Mouse (Mus musculus) MEL (cell line): Measurements from ENCODE around the gene Tex264. TPM values are rescaled to one million over a fixed set of nuclear protein-coding genes. Genes with fewer than 3 reads are reported as not detected.
A peak's percentile ranks its signal among the peaks of the same experiment; 100 is the strongest.

Experiments used
- DNase-seq: peaks from one replicate; pipeline ENCODE4 v3.0.0; 2011; ENCODE audit warnings: low read depth, low spot score
- H3K27ac ChIP-seq: 2 replicates; pipeline ENCODE4 v1.5.1; 2012; ENCODE audit warnings: low read depth, mild to moderate bottlenecking, control low read depth, low read length, moderate library complexity; ENCODE audit not compliant: control insufficient read depth
- H3K27me3 ChIP-seq, 2 experiments: fragments of 150-350 bp in 1 of 2; sonication (generic) in 1 of 2; 2 replicates each; pipeline ENCODE4 v1.6.1; 2012; ENCODE audit warnings: low read length in 2 of 2, mild to moderate bottlenecking in 2 of 2, improper control_type of control experiment in 1 of 2, moderate library complexity in 1 of 2; ENCODE audit not compliant: insufficient read depth in 2 of 2, control insufficient read depth in 1 of 2
- H3K36me3 ChIP-seq, 2 experiments: 2 replicates each; pipeline ENCODE4 v1.6.1; 2012 to 2014; ENCODE audit warnings: low read length in 2 of 2, improper control_type of control experiment in 1 of 2, inconsistent platforms in 1 of 2, mild to moderate bottlenecking in 1 of 2; ENCODE audit not compliant: insufficient read depth in 2 of 2, control insufficient read depth in 1 of 2
- H3K4me1 ChIP-seq, 2 experiments: fragments of 150-350 bp in 1 of 2; sonication (generic) in 1 of 2; 2 replicates each; pipeline ENCODE4 v1.6.1; 2012; ENCODE audit warnings: low read length in 2 of 2, improper control_type of control experiment in 1 of 2, mild to moderate bottlenecking in 1 of 2; ENCODE audit not compliant: insufficient read depth in 2 of 2, control insufficient read depth in 1 of 2
- H3K4me3 ChIP-seq, 2 experiments: fragments of 150-350 bp in 1 of 2; sonication (generic) in 1 of 2; 2 replicates each; pipeline ENCODE4 v1.5.1; 2012; ENCODE audit warnings: low read depth in 2 of 2, low read length in 2 of 2, mild to moderate bottlenecking in 2 of 2, moderate library complexity in 2 of 2, control low read depth in 1 of 2, improper control_type of control experiment in 1 of 2; ENCODE audit not compliant: control insufficient read depth in 1 of 2, insufficient read depth in 1 of 2
- H3K79me2 ChIP-seq: 2 replicates; pipeline ENCODE4 v1.6.1; 2012; ENCODE audit warnings: mild to moderate bottlenecking, low read length, moderate library complexity; ENCODE audit not compliant: control insufficient read depth, poor library complexity, insufficient read depth
- H3K9ac ChIP-seq: 2 replicates; pipeline ENCODE4 v1.6.1; 2012; ENCODE audit warnings: low read depth, mild to moderate bottlenecking, control low read depth, low read length, moderate library complexity; ENCODE audit not compliant: control insufficient read depth, poor library complexity, severe bottlenecking
- H3K9me3 ChIP-seq: fragments of 150-350 bp; sonication (generic); replicated peaks from 2 replicates; pipeline ENCODE4 v1.6.1; 2012; ENCODE audit warnings: mild to moderate bottlenecking, low read length, improper control_type of control experiment, moderate library complexity; ENCODE audit not compliant: insufficient read depth
- BHLHE40 ChIP-seq: IDR thresholded peaks from 2 replicates; pipeline ENCODE4 v1.6.1; 2012; ENCODE audit warnings: low read depth, mild to moderate bottlenecking, inconsistent platforms, low read length, improper control_type of control experiment, borderline replicate concordance
- CHD1 ChIP-seq: IDR thresholded peaks from 2 replicates; pipeline ENCODE4 v1.6.1; 2012; ENCODE audit warnings: low read depth, mild to moderate bottlenecking, inconsistent platforms, low read length, improper control_type of control experiment
- CHD2 ChIP-seq: IDR thresholded peaks from 2 replicates; pipeline ENCODE4 v1.6.1; 2011; ENCODE audit warnings: low read length, improper control_type of control experiment
- ELF1 ChIP-seq: IDR thresholded peaks from 2 replicates; pipeline ENCODE4 v1.6.1; 2014; ENCODE audit warnings: low read depth, mild to moderate bottlenecking, inconsistent platforms, low read length, improper control_type of control experiment, moderate library complexity
- EP300 ChIP-seq, 2 experiments: IDR thresholded peaks; 2 replicates each; pipeline ENCODE4 v1.6.1; 2011; ENCODE audit warnings: improper control_type of control experiment in 2 of 2, low read length in 2 of 2, low read depth in 1 of 2, mild to moderate bottlenecking in 1 of 2
- GATA1 ChIP-seq: IDR thresholded peaks from 2 replicates; pipeline ENCODE4 v1.6.1; 2011; ENCODE audit warnings: low read depth, low read length, improper control_type of control experiment
- HCFC1 ChIP-seq: IDR thresholded peaks from 2 replicates; pipeline ENCODE4 v1.6.1; 2012; ENCODE audit warnings: low read depth, mild to moderate bottlenecking, inconsistent platforms, low read length, improper control_type of control experiment, moderate library complexity
- MAX ChIP-seq: IDR thresholded peaks from 2 replicates; pipeline ENCODE4 v1.6.1; 2011; ENCODE audit warnings: low read length, improper control_type of control experiment
- MAZ ChIP-seq: IDR thresholded peaks from 2 replicates; pipeline ENCODE4 v1.6.1; 2012; ENCODE audit warnings: low read depth, mild to moderate bottlenecking, inconsistent platforms, low read length, improper control_type of control experiment
- MXI1 ChIP-seq: IDR thresholded peaks from 2 replicates; pipeline ENCODE4 v1.6.1; 2011; ENCODE audit warnings: mild to moderate bottlenecking, low read depth, low read length, improper control_type of control experiment
- MYC ChIP-seq: IDR thresholded peaks from 2 replicates; pipeline ENCODE4 v1.6.1; 2011; ENCODE audit warnings: low read depth, mild to moderate bottlenecking, low read length, improper control_type of control experiment, moderate library complexity
- NRF1 ChIP-seq: IDR thresholded peaks from 2 replicates; pipeline ENCODE4 v1.6.1; 2014; ENCODE audit warnings: low read depth, mild to moderate bottlenecking, inconsistent platforms, low read length, improper control_type of control experiment, moderate library complexity; ENCODE audit not compliant: poor library complexity, insufficient read depth, severe bottlenecking
- POLR2A ChIP-seq, 2 experiments: IDR thresholded peaks; 2 replicates each; pipeline ENCODE4 v1.6.1; 2011 to 2012; ENCODE audit warnings: low read length in 2 of 2, mild to moderate bottlenecking in 2 of 2, control low read depth in 1 of 2, improper control_type of control experiment in 1 of 2, low read depth in 1 of 2, moderate library complexity in 1 of 2; ENCODE audit not compliant: control insufficient read depth in 1 of 2, insufficient read depth in 1 of 2, poor library complexity in 1 of 2
- RCOR1 ChIP-seq: IDR thresholded peaks from 2 replicates; pipeline ENCODE4 v1.6.1; 2012; ENCODE audit warnings: low read depth, mild to moderate bottlenecking, inconsistent platforms, low read length, improper control_type of control experiment
- SIN3A ChIP-seq: IDR thresholded peaks from 2 replicates; pipeline ENCODE4 v1.6.1; 2012; ENCODE audit warnings: low read length, improper control_type of control experiment, inconsistent platforms
- TCF12 ChIP-seq: IDR thresholded peaks from 2 replicates; pipeline ENCODE4 v1.6.1; 2014; ENCODE audit warnings: low read depth, mild to moderate bottlenecking, inconsistent platforms, low read length, improper control_type of control experiment, moderate library complexity
- UBTF ChIP-seq: IDR thresholded peaks from 2 replicates; pipeline ENCODE4 v1.6.1; 2012; ENCODE audit warnings: low read depth, mild to moderate bottlenecking, inconsistent platforms, low read length, improper control_type of control experiment, moderate library complexity, borderline replicate concordance; ENCODE audit not compliant: insufficient read depth
- USF1 ChIP-seq: IDR thresholded peaks from 2 replicates; pipeline ENCODE4 v1.6.1; 2014; ENCODE audit warnings: low read depth, mild to moderate bottlenecking, inconsistent platforms, low read length, improper control_type of control experiment, moderate library complexity
- ZMIZ1 ChIP-seq: IDR thresholded peaks from 2 replicates; pipeline ENCODE4 v1.6.1; 2012; ENCODE audit warnings: low read depth, mild to moderate bottlenecking, inconsistent platforms, low read length, improper control_type of control experiment, moderate library complexity
- polyA plus RNA-seq, 2 experiments: library from polyadenylated mRNA; stranded (reverse) in 1 of 2; unstranded in 1 of 2; fragments of >175 nt in 1 of 2; fragments of >200 nt in 1 of 2; gene quantifications; 2 replicates each; pipeline versions ENCODE4 v1.2.1 to v1.2.4; 2012; ENCODE audit warnings: low replicate concordance in 2 of 2, low read depth in 1 of 2; ENCODE audit not compliant: insufficient read length in 2 of 2, insufficient read depth in 1 of 2, missing spikeins in 1 of 2
- total RNA-seq: library from RNA; depleted of rRNA; stranded (reverse); fragments of 300-350 nt; gene quantifications from 2 replicates; pipeline ENCODE4 v1.2.3, GENCODE M21; 2012; rRNA removed

Gene Tex264
- 46.3 and 47.1 TPM in 2 replicates for total RNA-seq
- polyA plus RNA-seq: 10 to 100 TPM in 1 of 2 experiments, not detected in 1; 87.6 TPM

GRCm38 (mm10) chr9:106685249-106686101 is at the start of gene Tex264:
Tex264 (minus strand) TSS chr9:106685927.
- peak within 1 kb of the TSS; percentile 78 to 88 for H3K4me3 ChIP-seq
- peak; percentile 81 for DNase-seq
- peaks cover 0 to 5% of the 10 kb centered on the region in 2 experiments; a peak in 2 of 4 replicates for H3K4me1 ChIP-seq
- peak within 1 kb of the TSS; percentile 82 for H3K9ac ChIP-seq
- peak within 1 kb of the TSS; percentile 69 for H3K27ac ChIP-seq
- H3K79me2 ChIP-seq: peaks cover 3% of the 10 kb centered on the region; the same call in 1 of the 2 replicates
- TF ChIP-seq MAZ: peak; percentile 59; the same call in 1 of the 2 replicates
- peak; percentile 98 for TF ChIP-seq BHLHE40
- TF ChIP-seq ZMIZ1: 0 out of 2 replicates have a peak, but pooled peaks have one; percentile 10
- peak; percentile 36; the same call in 1 of the 2 replicates for TF ChIP-seq HCFC1
- TF ChIP-seq TCF12: no peak
- TF ChIP-seq SIN3A: peak; percentile 66; the same call in 1 of the 2 replicates
- TF ChIP-seq MYC: peak; percentile 65; the same call in 1 of the 2 replicates
- peak in 1 of 2 experiments; percentile 15; a peak in 1 of 4 replicates for TF ChIP-seq EP300 (IDR thresholded peaks at IDR 0.05; ENCODE audit: low read depth in 1 of 2, low read length in 2 of 2)
- 0 out of 2 replicates have a peak, but pooled peaks have one; percentile 30 for TF ChIP-seq ELF1
- TF ChIP-seq MXI1: peak; percentile 70
- no peak for TF ChIP-seq GATA1
- TF ChIP-seq RCOR1: no peak
- TF ChIP-seq MAX: peak; percentile 84
- peak; percentile 39 to 43; a peak in 2 of 4 replicates for TF ChIP-seq POLR2A (IDR thresholded peaks at IDR 0.05; ENCODE audit: control insufficient read depth in 1 of 2, insufficient read depth in 1 of 2, low read depth in 1 of 2, low read length in 2 of 2, poor library complexity in 1 of 2)
- TF ChIP-seq CHD2: no peak
- TF ChIP-seq USF1: peak; percentile 83
- no peak for TF ChIP-seq UBTF
- TF ChIP-seq NRF1: peak; percentile 66
- no peak for TF ChIP-seq CHD1
- no peaks in the 10 kb centered on the region for H3K9me3 ChIP-seq
- peaks cover 0 to 5% of the 10 kb centered on the region in 2 experiments; a peak in 2 of 4 replicates for H3K36me3 ChIP-seq
- H3K27me3 ChIP-seq: no peaks in the 10 kb centered on the region
